Mouse (Mus musculus) colon, adult 2 months (tissue): ENCODE data around the gene Cfap65. TPM values are rescaled to one million over a fixed set of nuclear protein-coding genes. Genes with fewer than 3 reads are reported as not detected.

Source experiments
- polyA plus RNA-seq: library from polyadenylated mRNA; depleted of rRNA; stranded (reverse); fragments of >200 nt; gene quantifications from 2 replicates; pipeline ENCODE4 v1.2.3, GENCODE M21; 2012; rRNA removed

The Cfap65 gene
- 0.10 and 0.15 TPM in 2 replicates for polyA plus RNA-seq

DNA sequence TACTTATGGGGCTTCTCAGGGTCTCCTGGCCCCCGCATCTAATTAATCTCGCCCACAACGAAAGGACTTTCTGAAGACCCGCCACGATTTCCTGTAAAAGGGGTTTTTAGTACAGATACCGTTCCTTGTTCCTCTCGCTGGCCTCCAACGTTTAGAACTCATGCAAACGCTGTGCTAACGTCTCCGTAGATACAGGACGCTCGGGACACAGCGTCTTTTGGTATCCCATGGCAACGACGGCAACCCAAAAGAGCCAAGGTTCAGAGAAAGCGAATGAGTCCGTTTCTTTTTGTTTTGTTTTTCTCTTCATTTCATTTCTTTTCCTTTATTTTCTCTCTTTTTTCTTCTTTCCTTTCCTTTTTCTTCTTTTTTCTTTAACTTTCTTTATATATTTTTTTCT is at the start of gene Cfap65:
Cfap65 (minus strand) TSS at position 198 of the 400 bp plus-strand sequence.

DNA sequence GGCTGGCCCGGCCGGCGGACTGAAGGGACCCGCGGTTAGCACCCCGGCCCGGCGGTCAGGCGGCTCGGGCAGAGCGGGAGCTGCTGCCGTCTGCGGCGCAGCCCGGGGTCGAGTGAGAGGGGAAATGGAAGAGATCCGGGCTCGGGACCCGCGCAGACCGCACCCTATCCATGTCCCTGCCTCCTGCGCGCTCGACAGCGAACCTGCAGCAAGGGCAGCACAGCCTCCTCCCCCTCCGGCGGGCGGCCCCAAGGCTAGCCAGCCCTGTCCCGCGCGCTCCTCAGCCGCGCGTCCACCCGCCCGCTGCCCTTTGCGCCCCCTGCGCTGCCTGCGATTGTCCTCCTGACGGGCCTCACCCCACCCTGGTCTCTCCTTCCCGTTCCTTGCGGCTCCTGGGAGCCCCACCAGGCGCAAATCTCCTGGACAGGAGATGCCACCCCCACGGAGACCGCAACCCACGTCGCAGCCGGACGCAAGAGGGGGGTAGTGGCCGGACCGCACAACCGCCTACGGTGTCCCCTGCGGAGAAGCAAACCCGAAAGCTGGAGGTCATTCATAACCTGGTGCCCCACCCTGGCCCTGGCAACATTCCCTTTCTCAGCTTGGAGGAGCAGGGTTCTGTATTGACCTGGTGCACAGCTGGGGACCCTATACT is 16.3 kb upstream of the Cfap65 start, which contains the start of gene Ihh:
Ihh (minus strand) TSS at position 117 of the 655 bp plus-strand sequence.

DNA sequence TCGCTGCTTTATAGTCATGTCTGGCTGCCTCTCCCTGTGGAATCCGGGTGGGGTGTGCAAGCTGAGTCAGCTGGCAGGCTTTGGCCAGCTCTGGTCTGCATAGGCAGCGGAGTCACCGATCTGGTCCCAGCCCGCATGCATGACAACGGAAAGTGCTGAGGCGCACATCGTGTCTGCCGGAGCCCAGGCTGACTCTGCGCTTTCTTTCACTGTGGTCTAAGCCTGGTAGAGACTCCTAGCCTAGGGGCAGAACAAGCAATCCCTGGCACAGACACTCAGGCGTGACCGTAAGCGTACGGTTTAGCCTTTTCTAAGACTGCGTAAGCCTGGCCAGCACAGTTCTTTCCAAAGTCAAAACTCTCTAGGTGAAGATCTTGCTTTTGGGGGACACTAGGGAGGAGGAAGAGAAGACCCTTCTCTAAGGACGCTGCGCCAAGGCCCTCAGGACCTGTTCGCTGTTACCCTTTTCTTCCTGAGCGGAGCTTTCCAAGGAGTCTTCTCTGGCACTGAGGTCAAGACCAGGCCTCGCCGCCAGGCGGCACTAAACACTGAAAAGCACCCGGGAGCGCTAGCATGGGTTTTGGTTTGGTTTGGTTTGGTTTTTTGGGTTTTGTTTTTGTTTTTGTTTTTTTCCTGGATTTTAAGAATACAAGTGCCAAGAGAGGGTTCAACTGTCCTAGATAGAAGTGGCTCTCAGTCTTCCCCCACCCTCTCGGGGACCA is 42.1 kb downstream of the Cfap65 start, which contains the start of gene Cryba2:
Cryba2 (minus strand) TSS at position 10 of the 722 bp plus-strand sequence.

DNA sequence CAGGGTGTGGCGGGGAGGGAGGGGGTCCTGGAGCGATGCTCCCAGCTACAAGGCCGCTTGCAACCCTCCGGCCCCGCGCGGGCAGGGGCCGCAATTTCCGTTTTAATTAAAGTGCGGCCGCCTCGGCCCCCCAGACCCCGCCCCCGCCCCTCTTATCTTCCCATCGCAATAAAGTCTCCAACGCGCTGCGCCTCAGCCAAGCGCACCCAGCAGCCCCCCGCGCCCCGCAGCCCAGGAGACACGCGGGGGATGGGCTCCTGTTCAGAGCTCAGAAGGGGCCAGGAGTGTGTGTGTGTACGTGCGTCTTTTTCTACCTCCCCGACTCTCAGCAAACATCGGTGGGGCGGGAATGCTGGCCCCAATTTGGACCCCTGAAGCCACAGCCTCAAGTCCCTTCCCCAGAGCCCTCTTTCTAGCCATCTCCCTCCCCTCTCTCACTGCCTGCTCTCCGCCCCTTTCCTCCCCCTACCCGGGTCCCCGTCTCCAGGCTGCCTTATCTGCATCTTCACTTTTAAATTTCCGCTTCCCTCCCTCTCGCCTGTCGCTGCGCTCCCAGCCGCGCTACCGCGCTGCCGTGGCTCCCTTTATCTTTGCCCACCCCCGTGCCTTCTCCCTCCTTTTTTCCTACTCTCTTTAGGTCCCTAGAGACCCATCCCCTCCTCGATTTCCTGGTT is 49.9 kb downstream of the Cfap65 start, which contains the start of gene Fev:
Fev (minus strand) TSS at position 51 of the 674 bp plus-strand sequence.

DNA sequence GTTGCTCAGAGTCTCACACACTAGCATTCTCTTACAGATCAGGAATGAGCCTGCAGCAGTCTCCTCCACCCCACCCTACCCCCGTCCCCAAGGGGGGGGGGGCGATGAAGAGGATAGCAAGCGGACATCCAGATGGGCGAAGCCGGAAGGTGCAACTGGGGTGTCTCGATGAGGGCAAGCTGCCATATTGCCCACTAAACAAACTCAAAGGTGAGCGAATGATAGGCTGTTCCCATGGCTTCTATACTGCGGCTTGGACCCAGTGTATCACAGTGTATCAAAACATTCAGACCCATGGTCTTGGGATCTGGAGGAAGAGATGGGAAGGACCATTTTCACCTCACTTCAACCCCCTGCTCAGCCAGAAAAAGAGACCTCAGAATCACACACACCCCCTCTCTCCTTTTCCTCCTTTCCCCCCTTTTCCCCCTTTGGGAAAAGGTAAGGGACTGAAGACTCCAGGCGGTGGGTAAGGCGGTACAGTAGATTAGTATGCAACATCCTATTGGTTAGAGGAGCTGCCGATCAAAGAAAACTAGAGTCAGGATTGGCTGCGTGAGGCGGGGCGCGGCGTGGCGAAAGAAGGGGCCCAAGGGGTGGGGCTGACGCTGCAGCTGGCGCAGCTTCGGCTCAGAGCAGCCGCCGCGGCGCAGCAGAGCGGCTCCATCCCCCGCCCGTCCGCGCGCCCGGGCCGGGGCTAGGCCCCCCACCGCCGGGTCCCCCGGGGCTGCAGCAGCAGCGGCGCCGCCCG is 80.9 kb downstream of the Cfap65 start, which contains the start of gene Cdk5r2:
Cdk5r2 (plus strand) TSS at position 629 of the 751 bp plus-strand sequence.

Other genes starting within 250 kb of the Cfap65 start
- gene Cyp27a1, start 222.0 kb downstream of the Cfap65 start, polyA plus RNA-seq: 18.0 and 21.2 TPM in 2 replicates
- gene Prkag3, start 186.4 kb downstream of the Cfap65 start, polyA plus RNA-seq: 0.24 and 0.26 TPM in 2 replicates
- 4.8 and 5.1 TPM in 2 replicates for gene Wnt6, start 163.7 kb downstream of the Cfap65 start, polyA plus RNA-seq
- gene Wnt10a, start 144.1 kb downstream of the Cfap65 start, polyA plus RNA-seq: 0.10 and 0.15 TPM in 2 replicates
- 2.8 and 3.3 TPM in 2 replicates for gene Cdk5r2, start 80.7 kb downstream of the Cfap65 start, polyA plus RNA-seq
- gene Fev, start 50.2 kb downstream of the Cfap65 start, polyA plus RNA-seq: 1.4 and 3.8 TPM in 2 replicates
- 1.5 and 1.9 TPM in 2 replicates for gene Cryba2, start 42.5 kb downstream of the Cfap65 start, polyA plus RNA-seq
- 186 and 200 TPM in 2 replicates for gene Ihh, start 16.1 kb upstream of the Cfap65 start, polyA plus RNA-seq
- 1.5 and 3.2 TPM in 2 replicates for gene Nhej1, start 189.6 kb upstream of the Cfap65 start, polyA plus RNA-seq
- 3.2 and 4.2 TPM in 2 replicates for gene Slc23a3, start 198.3 kb upstream of the Cfap65 start, polyA plus RNA-seq
- 76.1 and 79.1 TPM in 2 replicates for gene Cnppd1, start 207.1 kb upstream of the Cfap65 start, polyA plus RNA-seq
- gene Retreg2, start 207.2 kb upstream of the Cfap65 start, polyA plus RNA-seq: 112 and 187 TPM in 2 replicates
- 87.5 and 101 TPM in 2 replicates for gene Zfand2b, start 233.0 kb upstream of the Cfap65 start, polyA plus RNA-seq
- gene Abcb6, start 244.8 kb upstream of the Cfap65 start, polyA plus RNA-seq: 52.0 and 58.9 TPM in 2 replicates